Mouse (Mus musculus) embryonic stem cell, embryonic (primary cell): ENCODE data around the gene Ing5.
"Not testable (repeated sequence)": the region's sequence is repeated elsewhere in the genome, so short reads cannot be mapped to it uniquely, and the experiment has no call there.

Experiments
- CTCF ChIA-PET, 4 experiments: fragments of 300-600 bp in 2 of 4; fragments of 350-600 bp in 2 of 4; sonication (Branson Sonifier 250); formaldehyde crosslinking; loops; one replicate each; lab custom pipeline; 2022; ENCODE audit warnings: inconsistent platforms in 2 of 4; lab: Charles Lee
- POLR2A ChIA-PET, 4 experiments: fragments of 300-600 bp in 2 of 4; fragments of 350-600 bp in 2 of 4; sonication (Branson Sonifier 250); formaldehyde crosslinking; loops; one replicate each; lab custom pipeline; 2022; ENCODE audit warnings: antibody characterized with exemption in 4 of 4, inconsistent platforms in 1 of 4; lab: Charles Lee

The Ing5 gene

DNA sequence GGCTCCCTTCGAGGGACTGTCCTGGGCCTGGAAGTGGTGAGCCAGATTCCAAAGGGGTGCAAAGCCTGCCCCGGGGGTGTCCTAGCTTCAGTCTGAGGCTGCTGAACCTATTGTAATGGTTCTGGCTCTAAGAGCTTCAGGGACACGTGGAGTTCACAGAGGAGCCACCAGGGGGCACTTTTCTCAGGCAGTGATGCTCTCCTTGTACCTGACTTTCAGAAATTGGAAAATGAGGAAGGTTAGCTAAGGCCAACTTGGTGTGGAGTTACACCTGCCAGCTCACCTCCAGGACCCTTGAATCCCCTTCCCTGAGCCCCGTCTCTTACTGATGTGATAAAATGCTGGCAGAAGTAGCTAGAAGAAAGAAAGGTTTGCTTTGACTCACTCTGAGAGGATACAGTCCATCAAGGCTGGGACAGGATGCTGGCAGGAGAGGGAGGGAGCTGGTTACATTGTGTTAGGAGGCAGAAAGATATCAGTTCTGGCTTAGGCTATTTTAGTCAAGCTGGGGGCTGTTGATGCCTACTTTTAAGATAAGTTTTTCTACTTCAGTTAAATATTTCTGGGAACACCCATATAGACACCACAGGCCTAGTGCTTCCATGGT lies 29.1 kb downstream of the Ing5 start:
- POLR2A ChIA-PET = interaction anchor here in 1 of 4 experiments (0.6 to 0.7 kb wide), 2 partner anchors 148 to 246 kb away, joined by 3 read pairs; no protein-coding TSS in a partner anchor

DNA sequence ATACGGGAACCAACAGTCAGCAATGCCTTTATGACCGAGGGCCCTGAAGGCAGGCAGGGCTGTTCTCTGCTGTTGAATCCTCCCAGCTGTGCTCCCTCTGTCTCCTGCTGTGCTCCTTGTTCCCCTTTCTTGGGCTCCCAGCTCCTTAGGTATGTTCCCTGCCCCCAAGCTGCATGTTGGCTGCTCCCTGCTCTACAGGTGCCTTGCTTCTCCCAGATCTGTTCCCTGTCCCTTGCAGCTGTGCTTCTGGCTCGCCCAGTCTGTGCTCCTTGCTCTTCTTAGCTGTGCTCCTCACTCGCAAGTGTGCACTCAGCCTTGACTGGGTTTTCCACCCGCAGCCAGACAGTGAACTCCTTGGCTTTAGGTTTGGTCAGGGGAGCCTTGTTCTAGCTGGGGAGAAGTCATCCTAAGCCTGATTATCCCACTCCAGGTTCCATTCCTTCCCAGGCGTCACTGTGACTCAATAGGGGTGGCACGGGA lies 30.9 kb downstream of the Ing5 start:
- ChIA-PET CTCF (no interaction called here), POLR2A (interaction anchor here in 1 of 4 experiments (1.1 kb wide), 1 partner anchor 33 kb away, joined by 5 read pairs; the partner anchor contains the start of gene Dtymk)

More for the DNA sequence above, 29.1 kb downstream of the Ing5 start:
- CTCF ChIA-PET = interaction anchor here (0.6 to 1.3 kb wide), 5 partner anchors 245 to 394 kb away, joined by 3 to 9 read pairs (median 3); no protein-coding TSS in a partner anchor

DNA sequence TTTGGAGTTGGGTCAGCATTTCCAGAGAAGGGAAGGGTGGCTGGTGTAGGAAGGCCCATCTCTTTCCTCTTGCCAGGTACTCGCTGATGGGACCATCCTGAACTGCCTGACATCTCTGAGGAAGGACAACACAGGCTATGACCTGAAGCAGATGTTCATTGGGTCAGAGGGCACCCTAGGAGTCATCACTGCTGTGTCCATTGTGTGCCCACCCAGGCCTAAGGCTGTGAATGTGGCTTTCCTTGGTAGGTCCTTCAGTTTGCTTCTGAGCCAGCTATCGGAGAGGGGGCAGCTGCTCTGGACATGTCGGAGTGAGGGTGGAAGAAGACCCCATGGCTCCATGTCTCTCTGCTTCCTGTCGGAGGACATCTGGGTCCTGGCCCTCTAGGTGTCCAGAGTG lies 31.4 kb downstream of the Ing5 start:
- POLR2A ChIA-PET = no interaction called here
- CTCF ChIA-PET = no interaction called here

DNA sequence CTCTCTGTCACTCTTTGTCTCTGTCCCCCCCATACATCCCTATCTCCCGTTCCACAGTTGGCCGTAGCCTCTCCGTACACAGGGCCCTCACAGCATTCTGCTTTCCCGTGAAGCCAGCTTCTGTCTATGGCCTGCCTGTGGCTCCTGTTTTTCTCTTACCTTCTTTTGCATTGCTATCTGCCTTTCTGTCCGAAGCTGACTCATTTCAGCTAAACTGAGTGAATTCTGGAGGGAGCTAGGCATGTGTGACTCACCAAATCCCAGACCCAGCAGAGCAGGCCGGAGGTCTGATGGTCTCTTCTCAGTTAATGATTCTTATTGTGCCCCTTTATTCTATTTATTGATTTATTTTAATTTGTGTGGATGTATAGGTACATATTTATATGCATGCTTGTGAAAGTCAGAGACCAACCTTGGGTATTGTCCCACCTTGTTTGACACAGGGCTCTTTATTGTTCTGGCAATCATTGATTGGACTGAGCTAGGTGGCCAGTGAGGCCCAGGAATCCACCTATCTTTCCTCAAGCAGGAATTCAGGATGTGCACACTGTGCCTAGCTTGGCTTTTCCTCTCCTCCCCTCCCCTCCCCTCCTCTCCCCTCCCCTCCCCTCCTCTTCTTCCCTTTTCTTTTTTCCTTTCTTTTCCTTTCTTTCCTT lies 32.2 kb downstream of the Ing5 start:
- ChIA-PET CTCF (no interaction called here), POLR2A (interaction anchor here in 1 of 4 experiments (0.6 kb wide), 1 partner anchor 324 kb away, joined by 3 read pairs; the partner anchor contains the start of gene Farp2)

DNA sequence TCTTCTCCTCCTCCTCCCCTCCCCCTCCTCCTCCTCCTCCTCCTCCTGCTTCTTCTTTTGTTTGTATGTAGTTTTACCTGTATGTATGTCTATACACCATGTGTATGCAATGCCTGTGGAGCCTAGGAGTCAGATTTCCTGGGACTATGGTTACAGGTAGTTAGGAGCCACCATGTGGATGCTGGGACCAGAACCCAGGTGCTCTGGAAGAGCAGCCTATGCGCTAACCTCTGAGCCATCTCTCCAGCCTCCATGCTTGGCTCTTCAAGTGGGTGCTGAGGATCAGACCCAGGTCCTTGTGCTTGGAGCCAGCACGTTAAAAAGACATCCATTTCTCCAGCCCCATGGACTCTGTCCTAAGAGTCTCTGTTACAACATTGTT lies 32.8 kb downstream of the Ing5 start:
- POLR2A ChIA-PET = interaction anchor here in 1 of 4 experiments (0.6 kb wide), 1 partner anchor 325 kb away, joined by 3 read pairs; the partner anchor contains the start of gene Farp2

DNA sequence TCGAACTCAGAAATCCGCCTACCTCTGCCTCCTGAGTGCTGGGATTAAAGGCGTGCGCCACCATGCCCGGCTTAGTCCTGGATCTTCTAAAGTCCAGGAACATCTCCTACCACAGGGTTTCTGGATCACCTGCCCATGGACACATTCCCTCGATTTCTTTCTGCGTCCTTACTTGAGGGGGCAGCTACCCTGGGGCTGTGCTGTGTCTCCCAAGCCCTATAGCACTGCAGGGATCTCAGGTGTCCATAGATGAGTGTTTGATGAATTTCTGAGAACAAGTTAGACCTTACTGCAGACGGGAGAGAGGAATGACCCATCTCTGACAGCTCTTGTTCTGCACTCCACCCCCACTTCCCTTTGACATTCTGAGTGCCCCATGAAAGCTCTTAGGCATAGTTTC lies 33.6 kb downstream of the Ing5 start:
- POLR2A ChIA-PET = interaction anchor here in 1 of 4 experiments (0.7 kb wide), 1 partner anchor 9 kb away, joined by 3 read pairs; no protein-coding TSS in a partner anchor
- CTCF ChIA-PET = no interaction called here

More for the DNA sequence above, 32.8 kb downstream of the Ing5 start:
- CTCF ChIA-PET = no interaction called here

DNA sequence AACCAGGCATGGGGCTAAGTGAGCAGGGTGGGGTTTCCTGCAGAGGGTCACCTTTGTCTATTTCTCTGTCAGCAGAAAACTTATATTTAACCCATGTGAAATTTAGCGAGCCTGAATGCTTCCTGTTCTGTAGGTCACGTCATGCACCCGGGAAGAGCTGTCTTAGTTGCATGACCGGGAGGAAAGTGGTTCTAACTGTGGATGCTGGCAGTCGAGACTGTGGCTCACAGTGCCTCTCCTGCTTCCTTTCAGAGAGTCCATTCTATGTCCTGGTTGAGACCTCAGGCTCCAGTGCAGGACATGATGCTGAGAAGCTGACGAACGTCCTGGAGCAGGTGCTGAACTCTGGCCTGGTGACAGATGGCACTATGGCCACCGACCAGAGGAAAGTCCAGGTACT lies 34.8 kb downstream of the Ing5 start:
- CTCF ChIA-PET = interaction anchor here in 1 of 4 experiments (0.6 kb wide), 1 partner anchor 150 kb away, joined by 3 read pairs; no protein-coding TSS in a partner anchor
- POLR2A ChIA-PET = not testable (repeated sequence)

DNA sequence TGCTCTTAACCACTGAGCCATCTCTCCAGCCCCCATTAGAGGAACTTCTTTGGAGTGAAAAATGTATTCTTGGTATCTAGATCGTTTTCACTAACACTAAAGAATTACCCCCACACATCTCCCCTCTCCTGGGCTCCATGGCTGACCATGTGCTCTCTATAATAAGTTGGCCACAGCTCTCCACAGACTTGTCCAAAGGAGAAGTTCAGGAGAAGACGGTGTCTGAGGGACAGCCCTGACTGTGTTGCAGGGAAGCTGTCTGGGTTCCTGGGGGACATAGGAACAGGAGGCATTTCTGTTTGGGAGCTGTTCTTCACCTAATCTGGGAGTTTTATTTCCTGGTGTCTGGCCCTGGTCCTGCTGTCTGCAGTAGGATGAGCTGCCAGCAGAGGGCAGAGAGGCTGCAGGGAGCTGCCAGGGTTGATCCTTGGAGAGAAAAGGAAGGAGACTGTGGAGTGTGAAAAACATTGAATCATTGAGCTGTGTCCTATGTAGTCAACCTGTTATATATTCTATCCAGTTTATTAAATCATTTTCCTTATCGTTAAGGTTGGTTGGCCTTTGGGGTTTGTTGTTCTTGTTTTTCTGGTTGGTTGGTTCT lies 42.1 kb downstream of the Ing5 start:
- CTCF ChIA-PET = interaction anchor here in 1 of 4 experiments (0.7 kb wide), 1 partner anchor 1478 kb away, joined by 8 read pairs; no protein-coding TSS in a partner anchor
- POLR2A ChIA-PET = not testable (repeated sequence)

DNA sequence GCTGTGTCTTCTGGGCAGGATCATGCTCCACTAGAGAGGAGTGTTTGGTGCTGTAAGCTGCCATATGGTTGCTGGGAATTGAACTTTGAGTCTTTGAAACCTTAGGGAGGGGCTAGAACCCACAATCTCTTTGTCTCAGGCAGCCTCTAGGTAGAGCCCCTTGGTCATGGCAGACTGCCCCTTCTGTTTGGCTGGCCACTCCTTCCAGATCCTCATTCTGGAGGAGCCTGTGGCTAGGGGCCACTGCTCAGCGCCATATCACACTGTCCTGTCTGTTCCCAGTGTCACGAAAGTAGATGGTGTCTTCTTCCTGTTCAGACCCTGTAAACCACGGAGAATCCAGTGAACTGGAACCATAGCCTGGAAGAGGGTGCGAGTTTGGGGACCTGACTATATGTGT lies 52.0 kb downstream of the Ing5 start:
- POLR2A ChIA-PET, CTCF ChIA-PET: not testable (repeated sequence)

DNA sequence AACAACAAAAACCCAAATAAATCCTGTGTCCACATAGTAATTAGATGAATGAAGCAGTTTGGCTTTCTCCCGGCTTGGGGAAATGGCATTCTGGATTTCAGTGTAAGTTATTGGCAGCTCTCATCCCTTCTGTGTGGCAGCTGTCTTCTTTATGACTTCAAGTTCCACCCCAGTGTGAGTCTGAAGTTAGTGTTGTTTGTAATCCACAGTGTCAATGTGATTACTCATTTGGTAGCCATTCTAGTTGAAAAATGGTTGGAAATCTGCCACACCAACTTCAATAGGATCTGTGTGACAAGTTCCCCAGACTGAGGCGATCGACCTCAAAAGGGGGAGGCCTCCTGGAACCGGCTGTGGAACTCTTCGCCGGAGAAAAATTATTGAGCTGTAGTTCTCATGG lies 53.6 kb downstream of the Ing5 start:
- CTCF ChIA-PET = no interaction called here

DNA sequence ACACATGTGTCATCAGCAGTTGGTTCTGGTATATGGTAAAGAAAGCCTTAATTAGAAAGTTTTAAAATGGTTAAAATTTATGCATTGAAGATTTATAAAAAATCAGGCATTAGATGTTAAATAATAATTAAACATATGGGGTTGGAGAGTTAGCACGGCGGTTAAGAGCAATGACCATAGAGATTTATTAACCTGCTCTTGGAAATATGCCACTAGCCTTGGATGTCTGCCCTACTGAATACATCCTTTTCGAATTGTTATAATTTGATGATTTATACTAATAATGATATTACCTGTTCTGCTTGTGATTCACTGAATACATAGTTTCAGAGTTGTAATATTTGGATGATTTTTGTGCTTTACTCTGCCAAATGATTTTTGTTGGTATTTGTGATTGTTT lies 54.2 kb downstream of the Ing5 start:
- ChIA-PET POLR2A (no interaction called here), CTCF (no interaction called here)

More for the DNA sequence above, 53.6 kb downstream of the Ing5 start:
- POLR2A ChIA-PET = no interaction called here

DNA sequence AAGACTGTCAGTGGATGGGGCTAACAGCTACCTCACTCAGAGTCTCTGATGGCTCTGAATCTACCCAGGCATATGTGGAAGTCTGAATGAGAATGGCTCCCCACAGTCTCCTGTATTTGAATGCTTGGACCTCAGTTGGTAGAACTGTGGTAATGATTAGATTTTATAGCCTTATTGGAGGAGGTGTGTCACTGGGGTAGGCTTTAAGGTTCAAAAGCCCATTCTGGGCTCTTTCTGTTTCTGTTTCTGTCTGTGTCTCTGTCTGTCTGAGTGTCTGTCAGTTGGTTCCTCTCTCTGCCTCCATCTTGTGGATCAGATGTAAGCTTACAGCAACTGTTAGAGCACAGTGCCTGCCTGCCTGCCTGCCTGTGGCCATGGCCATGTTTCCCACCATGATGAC lies 55.9 kb downstream of the Ing5 start:
- ChIA-PET CTCF (no interaction called here), POLR2A (no interaction called here)

DNA sequence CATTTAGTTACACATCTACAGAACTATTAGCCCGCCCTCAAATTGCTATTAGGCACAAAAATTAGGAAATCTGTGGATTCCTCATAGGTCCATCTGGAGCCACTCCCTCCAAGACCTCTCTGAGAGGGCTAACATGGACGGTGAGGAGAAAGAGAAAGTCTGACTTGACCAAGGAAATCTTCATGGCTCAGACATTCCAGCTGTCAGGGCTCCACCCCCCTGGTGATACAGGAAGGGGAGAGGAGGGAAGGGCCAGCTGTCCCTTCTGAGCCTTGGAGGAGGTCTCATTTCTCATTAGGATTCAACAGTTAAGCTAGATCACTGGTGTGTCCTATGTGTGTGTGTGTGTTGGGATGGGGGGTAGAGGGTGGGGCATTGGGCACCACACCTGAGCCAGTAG lies 57.3 kb downstream of the Ing5 start, which contains the start of gene Gal3st2:
Gene Gal3st2 (plus strand): TSS at position 259 of the 400 bp plus-strand sequence.
- POLR2A ChIA-PET, CTCF ChIA-PET: not testable (repeated sequence)
